In genomic region chr2:163205737-163206490, GRCm38 (mm10) we compare ENCODE assay signal across 14 mouse cellular contexts. TPM values are rescaled to one million over a fixed set of nuclear protein-coding genes. Genes with fewer than 3 reads are reported as not detected.
A peak's percentile ranks its signal among the peaks of the same experiment; 100 is the strongest.
DNase-seq lines count a peak whose midpoint lies in the region; ATAC-seq lines count a peak whose summit lies in the region.
"Had no signal": no experiment of that assay in that cellular context is flagged by ENCODE, and none has a peak within 500 bp of the region (broad histone marks: within the 10 kb centered on the region; RNA-seq: fewer than 3 reads in every experiment).

No protein-coding gene starts in this region.

- peaks cover 19% of the 10 kb centered on the region for H3K4me1 ChIP-seq in forebrain, embryonic 11.5 days (replicated peaks; ENCODE audit: control insufficient read depth, insufficient read depth, low read length)
- peaks cover 63% of the 10 kb centered on the region for H3K4me1 ChIP-seq in midbrain, embryonic 10.5 days
- peaks cover 29% of the 10 kb centered on the region for H3K4me1 ChIP-seq in heart, embryonic 12.5 days (replicated peaks)

- peaks cover 6% of the 10 kb centered on the region for H3K27me3 ChIP-seq in forebrain, embryonic 11.5 days (ENCODE audit: control insufficient read depth, insufficient read depth, low read length)
- peaks cover 32% of the 10 kb centered on the region for H3K27me3 ChIP-seq in midbrain, embryonic 10.5 days (ENCODE audit: low read depth, poor library complexity, severe bottlenecking)
- peaks cover 32% of the 10 kb centered on the region for H3K27me3 ChIP-seq in heart, embryonic 12.5 days (replicated peaks)

- peak; percentile 36 for DNase-seq in ovary, postnatal 36 days (ENCODE audit: low spot score)
- DNase-seq in ovary, postnatal 14 days (ENCODE audit: low spot score) = no peak
- DNase-seq in forebrain, embryonic 11.5 days (ENCODE audit: low spot score) = peak; percentile 77
- DNase-seq in midbrain, embryonic 10.5 days (ENCODE audit: low spot score) = peak; percentile 92
- DNase-seq in retina, postnatal 1 day = peak; percentile 97
- no peak for DNase-seq in B cell, adult 2 months
- DNase-seq in liver = no peak
- DNase-seq: adrenal gland, postnatal 10 days; heart, postnatal 14 days; kidney, postnatal 4 days; lung, postnatal 4 days; thymus, adult 2 months had no signal

- H3K9ac ChIP-seq in forebrain, embryonic 11.5 days (ENCODE audit: low read length) = peak overlapping the region; percentile 80; the same call in 1 of the 2 replicates
- H3K9ac ChIP-seq in heart, embryonic 12.5 days = no peak overlapping the region

- WGBS in forebrain, embryonic 11.5 days = 46% methylated on average over 17 of the region's 17 CpGs
- WGBS in midbrain, embryonic 10.5 days = 27% methylated on average over 17 of the region's 17 CpGs
- WGBS in heart, embryonic 12.5 days = 54% methylated on average over 17 of the region's 17 CpGs

- H3K27ac ChIP-seq in forebrain, embryonic 11.5 days (ENCODE audit: low read depth, low read length) = no peak overlapping the region
- peak overlapping the region; percentile 95 for H3K27ac ChIP-seq in midbrain, embryonic 10.5 days (replicated peaks)
- H3K27ac ChIP-seq in heart, embryonic 12.5 days (ENCODE audit: poor library complexity, severe bottlenecking) = no peak overlapping the region

- no peak for ATAC-seq in forebrain, embryonic 11.5 days (replicated peaks; ENCODE audit: low FRiP score)
- no peak for ATAC-seq in heart, embryonic 12.5 days (ENCODE audit: insufficient number of reproducible peaks, low FRiP score)

- H3K36me3 ChIP-seq in forebrain, embryonic 11.5 days (ENCODE audit: control insufficient read depth, insufficient read depth, low read length) = no peaks in the 10 kb centered on the region
- peaks cover 22% of the 10 kb centered on the region for H3K36me3 ChIP-seq in midbrain, embryonic 10.5 days
- H3K36me3 ChIP-seq in heart, embryonic 12.5 days = no peaks in the 10 kb centered on the region

- H3K9me3 ChIP-seq in forebrain, embryonic 11.5 days (ENCODE audit: control insufficient read depth, low read length) = no peaks in the 10 kb centered on the region; the same call in 1 of the 2 replicates
- peaks cover 7% of the 10 kb centered on the region; the same call in 1 of the 2 replicates for H3K9me3 ChIP-seq in midbrain, embryonic 10.5 days (replicated peaks)
- H3K9me3 ChIP-seq in heart, embryonic 12.5 days (replicated peaks) = peaks cover 4% of the 10 kb centered on the region; the same call in 1 of the 2 replicates

- H3K4me3 ChIP-seq in forebrain, embryonic 11.5 days (ENCODE audit: low read depth, low read length) = no peak overlapping the region; the same call in 1 of the 2 replicates
- peak overlapping the region; percentile 80 for H3K4me3 ChIP-seq in midbrain, embryonic 10.5 days
- H3K4me3 ChIP-seq in heart, embryonic 12.5 days = no peak overlapping the region

- peak overlapping the region; percentile 89 for H3K4me2 ChIP-seq in forebrain, embryonic 11.5 days (ENCODE audit: low read depth, low read length, severe bottlenecking)
- H3K4me2 ChIP-seq in heart, embryonic 12.5 days = no peak overlapping the region
- H3K4me2 ChIP-seq: liver, embryonic 11.5 days had no signal

RNA-seq across cellular contexts. Expression of gene Tox2, which starts 3.0 kb away (rescaled TPM):
- polyA plus RNA-seq in forebrain, embryonic 11.5 days (2014; fragmentation: Nextera tagmentation; extraction: Ambion mirVana) = 35.0 and 35.5 TPM in 2 replicates
- polyA plus RNA-seq in midbrain, embryonic 10.5 days (2016; fragmentation: Nextera tagmentation; extraction: Ambion mirVana) = 45.5 and 52.3 TPM in 2 replicates
- polyA plus RNA-seq in heart, embryonic 12.5 days (2016; fragmentation: Nextera tagmentation; extraction: Ambion mirVana) = 2.4 and 3.0 TPM in 2 replicates

Comparison
In these comparisons a context has a peak if more than half of its experiments do, and no peak if none do; other contexts are left out.
1. DNase-seq: peak in ovary, postnatal 36 days (single experiment), forebrain, embryonic 11.5 days (single experiment), midbrain, embryonic 10.5 days (single experiment) and retina, postnatal 1 day (single experiment); none in ovary, postnatal 14 days (single experiment), B cell, adult 2 months (0 of 2) and liver (single experiment).